ENCODE assay signal across 16 mouse cellular contexts in the genomic region with DNA sequence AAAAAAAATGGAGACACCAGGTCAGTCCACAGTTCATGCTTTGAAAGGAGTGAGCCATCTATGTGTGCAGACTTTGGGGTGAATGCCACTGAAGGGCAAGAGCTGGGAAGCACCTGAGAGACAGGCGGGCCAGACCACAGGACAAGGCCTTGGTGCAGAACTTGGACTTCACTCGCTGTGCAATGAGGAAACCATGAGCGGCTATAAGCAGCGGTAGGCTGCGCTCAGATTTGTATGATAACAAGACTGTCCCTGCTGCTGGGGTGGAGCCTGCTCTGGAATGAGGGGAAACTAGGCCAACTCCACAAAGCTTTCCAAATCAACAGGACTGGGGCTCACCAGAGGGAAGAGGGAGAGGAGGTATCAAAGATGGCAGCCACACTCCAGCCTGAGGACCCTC. TPM values are rescaled to one million over a fixed set of nuclear protein-coding genes. Genes with fewer than 3 reads are reported as not detected.
"Had no signal": no experiment of that assay in that cellular context is flagged by ENCODE, and none has a peak within 500 bp of the region (broad histone marks: within the 10 kb centered on the region; RNA-seq: fewer than 3 reads in every experiment).

No protein-coding gene starts in this region.

- H3K9ac ChIP-seq: hindbrain, embryonic 15.5 days; limb, embryonic 12.5 days; liver, embryonic 14.5 days; lung, embryonic 15.5 days; midbrain, embryonic 15.5 days; neural tube, embryonic 12.5 days had no signal

- H3K4me2 ChIP-seq: hindbrain, embryonic 15.5 days; limb, embryonic 12.5 days; lung, embryonic 15.5 days; midbrain, embryonic 11.5 days; midbrain, embryonic 15.5 days; neural tube, embryonic 12.5 days had no signal

- H3K36me3 ChIP-seq: hindbrain, embryonic 15.5 days; limb, embryonic 12.5 days; lung, embryonic 15.5 days; midbrain, embryonic 15.5 days; neural tube, embryonic 12.5 days had no signal

- H3K9me3 ChIP-seq: hindbrain, embryonic 15.5 days; limb, embryonic 12.5 days; lung, embryonic 15.5 days; megakaryocyte, embryonic 14.5 days; midbrain, embryonic 15.5 days; neural tube, embryonic 12.5 days had no signal

- ATAC-seq: midbrain, embryonic 15.5 days had no signal

- H3K4me1 ChIP-seq: lung, embryonic 15.5 days; megakaryocyte, embryonic 14.5 days had no signal

- H3K4me3 ChIP-seq: hindbrain, embryonic 15.5 days; limb, embryonic 12.5 days; lung, embryonic 15.5 days; megakaryocyte, embryonic 14.5 days; midbrain, embryonic 15.5 days; neural tube, embryonic 12.5 days had no signal

- H3K27me3 ChIP-seq: hindbrain, embryonic 15.5 days; limb, embryonic 12.5 days; lung, embryonic 15.5 days; midbrain, embryonic 15.5 days; neural tube, embryonic 12.5 days had no signal

- H3K27ac ChIP-seq: hindbrain, embryonic 15.5 days; limb, embryonic 12.5 days; liver, embryonic 14.5 days; lung, embryonic 15.5 days; macrophage; midbrain, embryonic 15.5 days; neural tube, embryonic 12.5 days had no signal

- DNase-seq: kidney, adult 18-20 months; kidney, postnatal 14 days; layer of hippocampus, adult 9-11 months; layer of hippocampus, postnatal 36 days; lung, postnatal 14 days; right cerebral cortex, postnatal 14 days; thymus, postnatal 4 days had no signal

RNA-seq across cellular contexts. Expression of a gene that starts 57.3 kb away (rescaled TPM):
- polyA plus RNA-seq: macrophage had no signal
